Mouse (Mus musculus) monocyte, adult 2 months (primary cell): ENCODE data around the gene Vmn2r22.
"Not testable (repeated sequence)": the region's sequence is repeated elsewhere in the genome, so short reads cannot be mapped to it uniquely, and the experiment has no call there.

ENCODE experiments used
- DNase-seq, 2 experiments: peaks; one replicate each; pipeline ENCODE4 v3.0.0; 2022; ENCODE audit warnings: low spot score in 2 of 2, low read depth in 1 of 2

The Vmn2r22 gene

DNA sequence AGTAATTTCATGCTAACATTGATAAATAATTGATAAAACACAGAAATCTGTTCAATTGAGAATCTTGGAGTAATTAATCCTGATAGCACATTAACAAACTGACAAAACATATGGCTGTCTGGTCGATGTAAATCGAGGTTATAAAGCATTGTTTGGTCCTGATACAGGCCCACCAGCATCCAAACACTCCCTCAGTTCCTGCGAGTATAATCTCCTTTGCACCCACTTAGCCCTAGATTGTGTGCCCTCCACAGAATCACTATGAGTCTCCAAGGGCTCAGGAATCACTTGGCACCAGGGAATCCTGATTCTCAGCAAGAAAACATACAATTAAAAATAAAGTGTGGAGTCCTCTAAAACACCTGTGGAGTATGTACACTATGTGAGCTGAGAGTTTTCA is at the start of gene Vmn2r22:
Gene Vmn2r22 (minus strand): TSS at position 101 of the 400 bp plus-strand sequence.
- not testable (repeated sequence) for DNase-seq

DNA sequence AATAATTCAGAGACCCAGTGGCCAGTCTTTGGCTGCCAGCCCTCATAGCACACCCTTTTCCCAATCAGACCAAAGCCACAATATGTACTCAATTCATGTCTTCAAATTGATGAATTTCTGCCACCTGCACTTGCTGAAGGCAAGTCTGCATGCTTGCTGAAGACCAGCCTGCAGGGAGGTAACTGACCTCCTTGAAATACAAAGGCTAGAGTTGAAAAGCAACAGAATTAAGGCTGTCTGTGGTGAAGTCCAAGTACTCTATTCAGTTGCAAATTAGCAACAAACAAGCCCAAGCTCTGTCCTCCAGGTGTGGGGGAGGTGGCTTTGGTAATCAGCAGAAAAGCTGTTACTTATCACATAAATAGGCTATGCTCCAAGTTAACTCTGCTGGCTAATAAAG is 46.7 kb upstream of the Vmn2r22 start:
- DNase-seq: no peak

DNA sequence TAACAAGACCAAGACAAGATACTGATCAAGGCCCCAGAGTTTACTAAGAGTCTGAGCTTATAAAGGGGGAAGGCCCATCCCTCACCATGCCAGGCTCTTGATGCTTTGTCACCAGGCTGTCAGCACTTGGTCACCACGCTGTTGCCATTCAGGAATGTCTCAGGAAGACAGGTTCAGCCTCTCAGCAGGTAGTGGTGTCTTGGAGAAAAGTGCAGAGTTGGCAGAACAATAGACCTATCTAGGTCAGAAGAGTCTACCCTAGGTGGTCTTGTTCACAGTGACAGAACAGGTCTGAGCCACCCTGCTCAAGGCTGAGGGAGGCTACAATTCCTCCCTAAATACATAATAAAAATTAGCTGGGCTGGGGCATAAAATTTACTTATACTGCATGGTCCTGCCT is 46.1 kb upstream of the Vmn2r22 start:
- not testable (repeated sequence) for DNase-seq

DNA sequence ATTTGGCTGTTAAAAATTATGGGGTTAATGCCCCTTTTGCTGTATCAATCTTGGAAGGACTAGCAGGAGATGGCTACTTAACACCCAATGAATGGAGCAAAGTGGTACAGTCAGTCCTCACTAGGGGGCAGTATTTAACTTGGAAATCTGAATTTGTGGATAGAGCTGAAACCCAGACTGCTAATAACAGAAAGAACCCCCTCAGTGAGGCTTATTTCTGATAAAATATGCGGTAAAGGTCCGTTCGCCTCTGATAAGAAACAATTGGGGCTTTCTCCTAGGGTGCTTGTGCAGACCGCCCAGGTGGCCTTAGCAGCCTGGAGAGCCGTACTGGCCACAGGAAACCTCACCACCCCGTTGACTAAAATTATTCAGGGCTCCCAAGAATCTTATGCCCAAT is 6.5 kb upstream of the Vmn2r22 start:
- DNase-seq: no peak

DNA sequence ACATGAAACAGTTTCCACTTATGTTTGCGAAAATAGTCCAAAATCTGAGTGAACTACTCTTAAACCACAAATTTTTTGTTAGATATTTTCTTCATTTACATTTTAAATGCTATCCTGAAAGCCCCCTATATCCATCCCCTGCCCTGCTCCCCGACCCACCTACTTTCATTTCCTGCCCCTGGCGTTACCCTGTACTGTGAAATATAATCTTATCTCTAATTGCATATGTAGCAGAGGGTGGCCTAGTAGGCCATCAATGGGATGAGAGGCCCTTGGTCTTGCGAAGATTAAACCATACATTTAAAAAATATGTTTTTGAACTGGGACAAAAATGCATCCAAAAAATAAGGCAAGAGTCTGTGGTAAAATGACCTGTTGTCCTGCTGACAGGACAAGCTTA is 11.1 kb downstream of the Vmn2r22 start:
- not testable (repeated sequence) for DNase-seq

DNA sequence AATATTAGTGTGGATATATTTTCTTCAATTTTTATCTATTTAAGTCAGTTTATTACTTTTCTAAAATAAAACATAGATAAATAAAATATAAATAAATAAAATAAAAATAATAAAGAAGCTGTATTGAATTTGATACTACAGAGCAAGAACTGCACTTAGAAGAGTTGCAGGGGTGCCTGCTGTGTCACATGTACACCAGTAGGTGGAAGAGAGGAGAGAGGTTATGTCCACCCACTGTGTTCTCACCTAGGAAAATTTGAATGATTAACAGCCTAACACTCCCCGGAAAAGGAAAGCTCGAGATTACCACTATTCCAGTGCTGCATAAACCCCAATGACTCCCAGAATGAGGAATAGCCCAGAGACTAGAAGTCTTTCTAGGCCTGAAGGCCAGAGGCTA is 26.7 kb downstream of the Vmn2r22 start:
- DNase-seq: not testable (repeated sequence)

DNA sequence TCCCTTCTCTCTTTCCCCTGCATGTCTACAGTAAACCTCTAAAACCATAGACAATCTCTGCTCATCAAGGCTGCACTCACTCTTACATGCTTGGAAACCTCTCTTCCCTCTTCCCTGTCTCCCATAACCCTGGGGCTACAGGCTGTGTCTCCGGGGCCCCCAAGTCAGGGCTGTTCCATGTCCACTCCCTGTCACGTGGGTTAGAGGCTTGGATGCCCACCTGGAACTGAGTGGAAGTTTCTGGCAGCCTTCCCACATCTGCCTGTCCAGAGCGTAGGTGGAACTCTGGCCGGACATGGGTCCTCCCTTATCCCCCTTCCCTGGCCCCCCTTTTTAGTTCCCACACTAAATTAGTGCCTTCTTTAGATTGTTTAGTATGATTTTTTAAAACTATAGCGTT is 62.2 kb downstream of the Vmn2r22 start:
- DNase-seq: not testable (repeated sequence)

DNA sequence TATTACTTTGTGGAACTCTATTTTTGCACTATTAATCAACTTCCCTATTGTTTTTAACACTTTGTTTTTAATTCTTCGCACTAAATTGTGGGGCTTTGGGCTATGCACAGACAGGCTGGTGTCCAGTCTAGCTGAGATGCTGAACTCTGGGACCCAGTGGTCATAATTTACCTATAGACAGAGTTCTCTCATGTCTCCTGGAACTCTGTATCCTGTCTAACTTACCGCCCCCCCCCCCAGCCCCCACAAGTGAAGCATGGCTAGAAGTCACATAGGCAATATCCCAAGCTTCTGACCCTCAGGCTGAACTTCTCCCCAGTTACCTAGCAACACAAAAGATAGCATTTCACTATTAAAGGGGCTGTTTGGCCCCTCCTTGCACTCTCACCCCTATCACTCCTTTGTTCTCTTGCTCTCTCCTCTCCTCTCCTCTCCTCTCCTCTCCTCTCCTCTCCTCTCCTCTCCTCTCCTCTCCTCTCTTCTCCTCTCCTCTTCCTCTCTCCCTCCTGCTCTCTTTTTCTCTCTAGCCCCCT is 62.7 kb downstream of the Vmn2r22 start:
- DNase-seq: not testable (repeated sequence)

DNA sequence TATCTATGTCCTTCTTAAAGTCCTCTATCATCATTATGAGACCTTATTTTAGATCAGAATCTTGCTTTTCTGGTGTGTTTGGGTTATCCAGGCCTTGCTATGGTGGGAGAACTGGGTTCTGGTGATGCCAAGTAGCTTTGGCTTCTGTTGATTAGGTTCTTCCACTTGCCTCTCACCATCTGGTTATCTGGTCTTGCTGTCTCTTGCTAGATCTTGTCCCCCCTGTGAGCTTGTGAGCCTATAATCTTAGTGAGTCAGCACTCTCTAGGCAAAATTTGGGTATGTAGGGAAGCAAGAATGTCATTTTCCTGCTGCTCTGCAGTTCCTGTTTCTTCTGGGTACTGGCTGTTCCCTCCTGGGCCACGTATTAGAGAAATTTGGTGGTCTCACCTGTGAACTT is 66.5 kb downstream of the Vmn2r22 start:
- not testable (repeated sequence) for DNase-seq

DNA sequence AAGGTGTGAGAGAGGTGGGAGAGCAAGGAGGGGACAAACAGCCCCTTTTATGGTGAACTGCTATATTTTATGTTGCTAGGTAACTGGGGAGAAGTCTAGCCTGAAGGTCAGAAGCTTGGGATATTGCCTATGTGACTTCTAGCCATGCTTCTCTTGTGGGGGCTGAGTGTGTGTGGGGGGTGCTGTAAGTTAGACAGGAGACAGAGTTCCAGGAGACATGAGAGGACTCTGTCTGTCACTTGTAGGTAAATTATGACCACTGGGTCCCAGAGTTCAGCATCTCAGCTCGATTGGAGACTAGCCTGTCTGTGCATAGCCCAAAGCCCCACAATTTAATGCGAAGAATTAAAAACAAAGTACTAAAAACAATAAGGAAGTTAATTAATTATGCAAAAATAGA is 75.8 kb downstream of the Vmn2r22 start:
- DNase-seq: not testable (repeated sequence)
